ENCODE assay signal across 8 mouse cellular contexts in the genomic region with DNA sequence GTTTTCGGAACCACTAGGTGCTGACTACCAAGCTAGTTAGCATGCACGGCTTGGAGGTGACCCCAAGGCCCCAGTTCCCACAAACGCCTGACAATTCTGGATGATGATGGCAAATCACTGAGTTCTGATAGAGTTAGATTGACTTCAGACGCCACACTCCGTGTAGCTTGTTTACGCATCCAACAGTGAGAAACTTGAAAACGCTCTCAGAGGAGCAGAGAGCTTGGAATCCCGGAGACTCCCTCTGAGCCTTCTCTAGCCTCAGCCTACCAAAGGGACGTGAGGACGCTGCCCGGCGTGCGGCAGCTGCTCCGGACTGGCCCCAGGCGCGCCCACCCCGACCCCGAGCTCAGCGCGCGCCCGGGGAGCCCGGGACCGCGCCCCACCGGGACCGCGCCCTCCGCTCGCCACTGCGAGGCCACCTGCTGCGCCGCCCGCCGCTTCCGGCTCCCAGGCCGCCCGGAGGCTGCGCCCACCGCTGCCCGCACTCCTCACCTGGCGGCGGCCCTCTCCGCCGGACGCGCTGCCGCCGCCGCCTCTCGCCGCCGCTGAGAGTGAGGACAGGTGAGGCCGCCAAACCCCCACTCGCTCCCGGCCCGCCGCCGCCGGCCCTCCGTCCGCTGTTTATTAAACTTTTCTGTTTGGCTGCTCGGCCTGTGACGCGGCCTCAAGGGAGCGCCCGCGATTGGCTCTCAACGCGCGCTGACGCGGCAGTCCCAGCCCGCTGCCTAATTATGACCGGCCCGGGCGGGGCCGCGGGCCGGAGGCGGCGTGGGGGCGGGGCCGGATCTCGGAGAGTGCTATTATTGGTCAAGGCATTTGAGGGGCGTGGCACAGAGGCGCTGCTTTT. TPM values are rescaled to one million over a fixed set of nuclear protein-coding genes. Genes with fewer than 3 reads are reported as not detected.
A peak's percentile ranks its signal among the peaks of the same experiment; 100 is the strongest.
DNase-seq lines count a peak whose midpoint lies in the region; ATAC-seq lines count a peak whose summit lies in the region.

A gene (minus strand): TSS at position 709 of the 850 bp plus-strand sequence.

- peak; percentile 97 for DNase-seq in MN1 (ENCODE audit: low spot score)
- DNase-seq in cerebellum, adult 9-10 months = peak; percentile 100
- peak; percentile 97 to 99 for DNase-seq in frontal cortex, adult 2 months (ENCODE audit: extremely low spot score in 1 of 2, low spot score in 1 of 2)
- peak; percentile 98 for DNase-seq in hindbrain, embryonic 11.5 days (ENCODE audit: low spot score)
- peak; percentile 97 to 98 for DNase-seq in layer of hippocampus, postnatal 10 days (ENCODE audit: low spot score in 2 of 2)
- peak; percentile 99 for DNase-seq in lung, postnatal 10 days
- peak; percentile 99 for DNase-seq in ovary, postnatal 36 days (ENCODE audit: low spot score)
- DNase-seq in thymus, postnatal 25 days = peak; percentile 94

- peak within 1 kb of the TSS; percentile 79 for H3K4me3 ChIP-seq in hindbrain, embryonic 11.5 days (ENCODE audit: low read depth, low read length)

- no peaks in the 10 kb centered on the region for H3K27me3 ChIP-seq in hindbrain, embryonic 11.5 days (ENCODE audit: control insufficient read depth, insufficient read depth, low read length)

- peak within 1 kb of the TSS; percentile 58 for H3K9ac ChIP-seq in hindbrain, embryonic 11.5 days (ENCODE audit: low read depth, low read length)

- H3K4me1 ChIP-seq in hindbrain, embryonic 11.5 days (replicated peaks; ENCODE audit: control insufficient read depth, insufficient read depth, low read length) = no peaks in the 10 kb centered on the region

- ATAC-seq in hindbrain, embryonic 11.5 days (ENCODE audit: low FRiP score) = peak; percentile 98

- H3K4me2 ChIP-seq in hindbrain, embryonic 11.5 days (replicated peaks; ENCODE audit: low read depth, low read length) = peak within 1 kb of the TSS; percentile 61

- H3K9me3 ChIP-seq in hindbrain, embryonic 11.5 days (ENCODE audit: control insufficient read depth, low read length) = no peaks in the 10 kb centered on the region

- no peaks in the 10 kb centered on the region for H3K36me3 ChIP-seq in hindbrain, embryonic 11.5 days (ENCODE audit: control insufficient read depth, insufficient read depth, low read length)

- peak within 1 kb of the TSS; percentile 67 for H3K27ac ChIP-seq in hindbrain, embryonic 11.5 days (ENCODE audit: low read depth, low read length)

- under 1% methylated on average over 58 of the region's 87 CpGs for WGBS in hindbrain, embryonic 11.5 days

RNA-seq across cellular contexts. Expression of the gene that starts here (rescaled TPM):
- polyA plus RNA-seq in frontal cortex, adult 2 months (2012; rRNA removed) = 83.8 and 111 TPM in 2 replicates
- 208 and 230 TPM in 2 replicates for polyA plus RNA-seq in hindbrain, embryonic 11.5 days (2014; fragmentation: Nextera tagmentation; extraction: Ambion mirVana)
- total RNA-seq in layer of hippocampus, postnatal 10 days (2021) = 10 to 100 TPM; 63.7 to 63.9 TPM

Comparison
In these comparisons a context has a peak if more than half of its experiments do, and no peak if none do; other contexts are left out.
1. Peak in every context shown above with its lines: DNase-seq, ATAC-seq, H3K4me3 ChIP-seq and H3K27ac ChIP-seq.